Mouse (Mus musculus) ES-E14 (cell line): ENCODE data around the gene Ptcra.

Experiments used
- HCFC1 ChIP-seq: IDR thresholded peaks from 2 replicates; pipeline ENCODE4 v1.6.1; 2012; ENCODE audit warnings: low read length, inconsistent platforms, borderline replicate concordance; ENCODE audit not compliant: insufficient read depth
- ZC3H11A ChIP-seq: IDR thresholded peaks from 2 replicates; pipeline ENCODE4 v1.6.1; 2012; ENCODE audit warnings: low read depth, mild to moderate bottlenecking, inconsistent platforms, low read length, borderline replicate concordance
- ZNF384 ChIP-seq: IDR thresholded peaks from 2 replicates; pipeline ENCODE4 v1.6.1; 2012; ENCODE audit warnings: low read depth, low read length, inconsistent platforms

GRCm38 (mm10) chr17:46786952-46787351 lies 23.4 kb upstream of the Ptcra start:
- no peak for TF ChIP-seq ZNF384
- no peak for TF ChIP-seq ZC3H11A
- no peak for TF ChIP-seq HCFC1
